Mouse (Mus musculus): ENCODE data around the gene Arhgap28. TPM values are rescaled to one million over a fixed set of nuclear protein-coding genes. Genes with fewer than 3 reads are reported as not detected.

The Arhgap28 gene
- total RNA-seq, 1 experiment from 2014 or later, result 5.5 TPM

- ATAC-seq (replicated peaks in 1 of 2; ENCODE audit: insufficient read depth in 1 of 2, low FRiP score in 2 of 2, low TSS enrichment in 1 of 2, low read depth in 1 of 2, poor library complexity in 2 of 2, severe bottlenecking in 2 of 2), result peak; percentile 72 to 88
Observed at GRCm38 (mm10) chr17:67996097-67996768, 7.7 kb downstream of the Arhgap28 start.

GRCm38 (mm10) chr17:67995277-67995819 is 8.6 kb downstream of the Arhgap28 start:
- ATAC-seq (replicated peaks in 1 of 2; ENCODE audit: insufficient read depth in 1 of 2, low FRiP score in 2 of 2, low TSS enrichment in 1 of 2, low read depth in 1 of 2, poor library complexity in 2 of 2, severe bottlenecking in 2 of 2), result no peak

- no peak for ATAC-seq (replicated peaks in 1 of 2; ENCODE audit: insufficient read depth in 1 of 2, low FRiP score in 2 of 2, low TSS enrichment in 1 of 2, low read depth in 1 of 2, poor library complexity in 2 of 2, severe bottlenecking in 2 of 2)
Observed at GRCm38 (mm10) chr17:67994861-67995260, 9.1 kb downstream of the Arhgap28 start.

GRCm38 (mm10) chr17:67993371-67994045 is 10.4 kb downstream of the Arhgap28 start:
- ATAC-seq (replicated peaks in 1 of 2; ENCODE audit: insufficient read depth in 1 of 2, low FRiP score in 2 of 2, low TSS enrichment in 1 of 2, low read depth in 1 of 2, poor library complexity in 2 of 2, severe bottlenecking in 2 of 2), result no peak

- no peak for ATAC-seq (replicated peaks in 1 of 2; ENCODE audit: insufficient read depth in 1 of 2, low FRiP score in 2 of 2, low TSS enrichment in 1 of 2, low read depth in 1 of 2, poor library complexity in 2 of 2, severe bottlenecking in 2 of 2)
Observed at GRCm38 (mm10) chr17:67989716-67990115, 14.2 kb downstream of the Arhgap28 start.

GRCm38 (mm10) chr17:67988920-67989621 is 14.8 kb downstream of the Arhgap28 start:
- ATAC-seq (replicated peaks in 1 of 2; ENCODE audit: insufficient read depth in 1 of 2, low FRiP score in 2 of 2, low TSS enrichment in 1 of 2, low read depth in 1 of 2, poor library complexity in 2 of 2, severe bottlenecking in 2 of 2), result peak; percentile 87 to 93

- ATAC-seq (replicated peaks in 1 of 2; ENCODE audit: insufficient read depth in 1 of 2, low FRiP score in 2 of 2, low TSS enrichment in 1 of 2, low read depth in 1 of 2, poor library complexity in 2 of 2, severe bottlenecking in 2 of 2), result no peak
Observed at GRCm38 (mm10) chr17:67985532-67985931, 18.4 kb downstream of the Arhgap28 start.

GRCm38 (mm10) chr17:67980573-67980972 is 23.3 kb downstream of the Arhgap28 start:
- no peak for ATAC-seq (replicated peaks in 1 of 2; ENCODE audit: insufficient read depth in 1 of 2, low FRiP score in 2 of 2, low TSS enrichment in 1 of 2, low read depth in 1 of 2, poor library complexity in 2 of 2, severe bottlenecking in 2 of 2)

GRCm38 (mm10) chr17:67979248-67979647 is 24.7 kb downstream of the Arhgap28 start:
- ATAC-seq (replicated peaks in 1 of 2; ENCODE audit: insufficient read depth in 1 of 2, low FRiP score in 2 of 2, low TSS enrichment in 1 of 2, low read depth in 1 of 2, poor library complexity in 2 of 2, severe bottlenecking in 2 of 2), result no peak

- ATAC-seq (replicated peaks in 1 of 2; ENCODE audit: insufficient read depth in 1 of 2, low FRiP score in 2 of 2, low TSS enrichment in 1 of 2, low read depth in 1 of 2, poor library complexity in 2 of 2, severe bottlenecking in 2 of 2), result peak; percentile 51 to 76
Observed at GRCm38 (mm10) chr17:67978786-67979185, 25.1 kb downstream of the Arhgap28 start.

- no peak for ATAC-seq (replicated peaks in 1 of 2; ENCODE audit: insufficient read depth in 1 of 2, low FRiP score in 2 of 2, low TSS enrichment in 1 of 2, low read depth in 1 of 2, poor library complexity in 2 of 2, severe bottlenecking in 2 of 2)
Observed at GRCm38 (mm10) chr17:67976465-67976864, 27.5 kb downstream of the Arhgap28 start.

GRCm38 (mm10) chr17:67976027-67976426 is 27.9 kb downstream of the Arhgap28 start:
- ATAC-seq (replicated peaks in 1 of 2; ENCODE audit: insufficient read depth in 1 of 2, low FRiP score in 2 of 2, low TSS enrichment in 1 of 2, low read depth in 1 of 2, poor library complexity in 2 of 2, severe bottlenecking in 2 of 2), result no peak

GRCm38 (mm10) chr17:67974679-67975078 is 29.2 kb downstream of the Arhgap28 start:
- no peak for ATAC-seq (replicated peaks in 1 of 2; ENCODE audit: insufficient read depth in 1 of 2, low FRiP score in 2 of 2, low TSS enrichment in 1 of 2, low read depth in 1 of 2, poor library complexity in 2 of 2, severe bottlenecking in 2 of 2)

GRCm38 (mm10) chr17:67966853-67967540 is 36.9 kb downstream of the Arhgap28 start:
- ATAC-seq (replicated peaks in 1 of 2; ENCODE audit: insufficient read depth in 1 of 2, low FRiP score in 2 of 2, low TSS enrichment in 1 of 2, low read depth in 1 of 2, poor library complexity in 2 of 2, severe bottlenecking in 2 of 2), result no peak

GRCm38 (mm10) chr17:67962858-67963257 is 41.1 kb downstream of the Arhgap28 start:
- no peak for ATAC-seq (replicated peaks in 1 of 2; ENCODE audit: insufficient read depth in 1 of 2, low FRiP score in 2 of 2, low TSS enrichment in 1 of 2, low read depth in 1 of 2, poor library complexity in 2 of 2, severe bottlenecking in 2 of 2)

GRCm38 (mm10) chr17:67962020-67962419 is 41.9 kb downstream of the Arhgap28 start:
- no peak for ATAC-seq (replicated peaks in 1 of 2; ENCODE audit: insufficient read depth in 1 of 2, low FRiP score in 2 of 2, low TSS enrichment in 1 of 2, low read depth in 1 of 2, poor library complexity in 2 of 2, severe bottlenecking in 2 of 2)

GRCm38 (mm10) chr17:67958909-67959308 is 45.0 kb downstream of the Arhgap28 start:
- no peak for ATAC-seq (replicated peaks in 1 of 2; ENCODE audit: insufficient read depth in 1 of 2, low FRiP score in 2 of 2, low TSS enrichment in 1 of 2, low read depth in 1 of 2, poor library complexity in 2 of 2, severe bottlenecking in 2 of 2)

All from hematopoietic stem cell, adult 5-6 weeks (primary cell).